Mouse (Mus musculus): ENCODE data around the gene Fcer1g.

- no peak for TF ChIP-seq CTCF (IDR thresholded peaks at IDR 0.05; ENCODE audit: extremely low read depth, insufficient read depth, low read length)
- no peak for TF ChIP-seq POLR2A (IDR thresholded peaks at IDR 0.05; ENCODE audit: extremely low read depth, insufficient read depth, low read length)
Observed at GRCm38 (mm10) chr1:171189046-171189445, 45.1 kb downstream of the Fcer1g start.

Data from cortical plate, adult 2 months (tissue).